Mouse (Mus musculus): ENCODE results near the gene Pold2. TPM values are rescaled to one million over a fixed set of nuclear protein-coding genes. Genes with fewer than 3 reads are reported as not detected.
A peak's percentile ranks its signal among the peaks of the same experiment; 100 is the strongest.

Pold2 gene
- polyA plus RNA-seq (2015; fragmentation: Nextera tagmentation; extraction: Ambion mirVana) = 54.3 and 57.0 TPM in 2 replicates

GRCm38 (mm10) chr11:5877921-5878526 lies at the start of gene Pold2:
TSS of gene Pold2 (minus strand) at chr11:5878292.
- under 1% methylated on average over 52 of the region's 52 CpGs for WGBS
- peak within 1 kb of the TSS; percentile 64 for H3K4me3 ChIP-seq
- H3K9ac ChIP-seq = peak within 1 kb of the TSS; percentile 74
- H3K4me2 ChIP-seq = peak within 1 kb of the TSS; percentile 68
- peaks cover 28% of the 10 kb centered on the region for H3K4me1 ChIP-seq (replicated peaks)
- H3K27ac ChIP-seq = peak within 1 kb of the TSS; percentile 87
- ATAC-seq (ENCODE audit: low FRiP score) = peak; percentile 99
- H3K27me3 ChIP-seq = no peaks in the 10 kb centered on the region
- H3K9me3 ChIP-seq = no peaks in the 10 kb centered on the region
- peaks cover 31% of the 10 kb centered on the region for H3K36me3 ChIP-seq

GRCm38 (mm10) chr11:5926696-5927220 lies 48.7 kb upstream of the Pold2 start:
- Histone ChIP-seq H3K4me2 (no peak overlapping the region), H3K9me3 (no peaks in the 10 kb centered on the region), H3K4me1 (replicated peaks) (no peaks in the 10 kb centered on the region), H3K27ac (no peak overlapping the region), H3K36me3 (no peaks in the 10 kb centered on the region), H3K4me3 (no peak overlapping the region), H3K27me3 (no peaks in the 10 kb centered on the region), H3K9ac (no peak overlapping the region)
- 80% methylated on average over 3 of the region's 3 CpGs for WGBS
- no peak for ATAC-seq (ENCODE audit: low FRiP score)

GRCm38 (mm10) chr11:5924699-5925098 lies 46.6 kb upstream of the Pold2 start:
- Histone ChIP-seq H3K4me1 (replicated peaks) (no peaks in the 10 kb centered on the region), H3K9ac (no peak overlapping the region), H3K36me3 (no peaks in the 10 kb centered on the region), H3K27ac (no peak overlapping the region), H3K9me3 (no peaks in the 10 kb centered on the region), H3K4me2 (no peak overlapping the region), H3K4me3 (no peak overlapping the region), H3K27me3 (no peaks in the 10 kb centered on the region)
- no peak for ATAC-seq (ENCODE audit: low FRiP score)
- WGBS = 61% methylated on average over 8 of the region's 8 CpGs

DNA sequence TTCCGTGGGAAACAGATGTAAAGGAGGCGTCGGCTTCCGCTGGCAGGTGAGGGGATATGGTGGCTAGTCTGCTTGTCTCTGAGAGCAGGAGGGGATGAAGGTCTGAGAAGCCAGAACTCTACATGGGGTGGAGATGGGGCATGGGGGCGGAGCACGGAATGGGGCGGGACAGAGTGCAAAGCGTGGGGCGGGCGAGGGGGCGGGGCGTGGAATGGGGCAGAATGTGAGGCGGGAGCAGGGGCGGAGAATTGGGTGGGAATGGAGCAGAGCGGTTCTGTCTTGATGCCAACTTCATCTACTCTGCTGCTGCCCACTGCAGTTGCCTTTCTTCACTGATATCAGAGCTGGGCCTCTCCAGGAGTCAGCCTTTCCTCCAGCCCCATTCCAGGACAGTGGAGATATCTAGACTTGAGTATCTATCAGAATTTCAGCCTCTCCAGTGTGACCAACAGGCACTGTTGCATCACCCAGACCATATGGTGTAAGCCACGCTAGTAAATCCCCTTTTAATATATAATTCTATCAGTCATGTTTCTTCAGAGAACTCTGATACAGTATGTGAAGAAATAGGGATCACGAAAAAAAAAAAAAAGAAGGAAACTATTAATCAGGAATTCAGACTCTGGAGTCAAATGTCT lies 42.4 kb upstream of the Pold2 start:
- 41% methylated on average over 17 of the region's 17 CpGs for WGBS
- Histone ChIP-seq H3K9me3 (no peaks in the 10 kb centered on the region), H3K4me2 (no peak overlapping the region), H3K27me3 (no peaks in the 10 kb centered on the region), H3K4me3 (no peak overlapping the region), H3K4me1 (replicated peaks) (no peaks in the 10 kb centered on the region), H3K9ac (no peak overlapping the region), H3K27ac (no peak overlapping the region), H3K36me3 (no peaks in the 10 kb centered on the region)
- ATAC-seq (ENCODE audit: low FRiP score) = no peak

- 96% methylated on average over 4 of the region's 4 CpGs for WGBS
- no peak for ATAC-seq (ENCODE audit: low FRiP score)
- Histone ChIP-seq H3K36me3 (no peaks in the 10 kb centered on the region), H3K9me3 (no peaks in the 10 kb centered on the region), H3K4me2 (no peak overlapping the region), H3K4me1 (replicated peaks) (no peaks in the 10 kb centered on the region), H3K27me3 (no peaks in the 10 kb centered on the region), H3K4me3 (no peak overlapping the region), H3K27ac (no peak overlapping the region), H3K9ac (no peak overlapping the region)
Observed at GRCm38 (mm10) chr11:5919606-5920005, 41.5 kb upstream of the Pold2 start.

- H3K9ac ChIP-seq = no peak overlapping the region
- H3K9me3 ChIP-seq = no peaks in the 10 kb centered on the region
- no peaks in the 10 kb centered on the region for H3K27me3 ChIP-seq
- H3K4me2 ChIP-seq = no peak overlapping the region
- 86% methylated on average over 2 of the region's 2 CpGs for WGBS
- peaks cover 6% of the 10 kb centered on the region; the same call in 1 of the 2 replicates for H3K4me1 ChIP-seq (replicated peaks)
- H3K4me3 ChIP-seq = no peak overlapping the region
- no peak for ATAC-seq (ENCODE audit: low FRiP score)
- H3K36me3 ChIP-seq = no peaks in the 10 kb centered on the region
- no peak overlapping the region for H3K27ac ChIP-seq
Observed at GRCm38 (mm10) chr11:5918111-5918510, 40.0 kb upstream of the Pold2 start.

GRCm38 (mm10) chr11:5916178-5916548 lies 38.1 kb upstream of the Pold2 start:
- no peak overlapping the region for H3K4me3 ChIP-seq
- H3K4me2 ChIP-seq = no peak overlapping the region
- H3K27ac ChIP-seq = no peak overlapping the region
- ATAC-seq (ENCODE audit: low FRiP score) = no peak
- peaks cover 6% of the 10 kb centered on the region; the same call in 1 of the 2 replicates for H3K4me1 ChIP-seq (replicated peaks)
- no peaks in the 10 kb centered on the region for H3K9me3 ChIP-seq
- no peak overlapping the region for H3K9ac ChIP-seq
- H3K27me3 ChIP-seq = no peaks in the 10 kb centered on the region
- 81% methylated on average over 8 of the region's 8 CpGs for WGBS
- no peaks in the 10 kb centered on the region for H3K36me3 ChIP-seq

DNA sequence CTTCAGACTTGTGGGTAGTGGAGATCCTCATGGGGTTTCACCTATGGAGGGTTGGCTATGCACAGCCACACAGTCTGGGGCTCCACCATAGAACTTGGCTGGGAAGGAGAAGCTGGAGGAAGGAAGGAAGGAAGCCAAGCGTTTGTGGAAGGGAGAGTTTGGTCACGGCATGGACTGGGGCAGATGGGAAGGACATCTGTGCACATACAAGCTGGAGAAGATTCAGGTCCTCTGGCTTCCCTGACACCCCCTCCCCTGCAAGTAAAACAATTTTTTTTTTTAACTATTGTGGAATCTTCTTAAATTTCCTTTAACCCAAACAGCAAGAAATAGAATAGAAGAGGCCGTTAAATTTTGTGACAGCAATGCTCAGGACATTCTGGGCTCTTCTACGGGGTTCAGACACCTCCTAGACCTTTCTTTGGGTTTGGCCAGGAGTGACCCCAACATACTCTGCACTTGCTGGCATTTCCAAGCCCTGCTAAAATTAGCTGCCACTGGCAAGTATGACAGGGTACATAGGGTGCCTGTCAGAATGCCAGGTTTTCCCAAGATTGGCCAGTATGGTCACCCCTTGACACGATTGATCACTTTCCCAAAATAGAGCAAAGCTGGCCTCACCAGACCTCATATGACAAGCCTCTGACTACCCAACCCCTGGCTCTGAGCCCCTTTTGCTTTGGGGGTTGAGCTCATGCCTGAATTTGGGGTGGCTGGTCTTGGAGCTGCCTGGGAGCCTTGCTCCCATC lies 37.5 kb upstream of the Pold2 start:
- H3K4me1 ChIP-seq (replicated peaks) = peaks cover 6% of the 10 kb centered on the region; the same call in 1 of the 2 replicates
- H3K27ac ChIP-seq = no peak overlapping the region
- WGBS = 89% methylated on average over 5 of the region's 5 CpGs
- no peaks in the 10 kb centered on the region for H3K27me3 ChIP-seq
- H3K36me3 ChIP-seq = no peaks in the 10 kb centered on the region
- H3K9me3 ChIP-seq = no peaks in the 10 kb centered on the region
- H3K9ac ChIP-seq = no peak overlapping the region
- no peak overlapping the region for H3K4me3 ChIP-seq
- H3K4me2 ChIP-seq = no peak overlapping the region
- no peak for ATAC-seq (ENCODE audit: low FRiP score)

GRCm38 (mm10) chr11:5914940-5915339 lies 36.8 kb upstream of the Pold2 start:
- WGBS = 59% methylated on average over 5 of the region's 5 CpGs
- peaks cover 6% of the 10 kb centered on the region; the same call in 1 of the 2 replicates for H3K4me1 ChIP-seq (replicated peaks)
- H3K4me2 ChIP-seq = no peak overlapping the region
- ATAC-seq (ENCODE audit: low FRiP score) = no peak
- no peaks in the 10 kb centered on the region for H3K27me3 ChIP-seq
- H3K36me3 ChIP-seq = no peaks in the 10 kb centered on the region
- H3K27ac ChIP-seq = no peak overlapping the region
- no peaks in the 10 kb centered on the region for H3K9me3 ChIP-seq
- no peak overlapping the region for H3K9ac ChIP-seq
- no peak overlapping the region for H3K4me3 ChIP-seq

- Histone ChIP-seq H3K4me3 (no peak overlapping the region), H3K27ac (no peak overlapping the region), H3K9ac (no peak overlapping the region), H3K27me3 (no peaks in the 10 kb centered on the region; the same call in 1 of the 2 replicates), H3K4me2 (no peak overlapping the region), H3K36me3 (no peaks in the 10 kb centered on the region), H3K4me1 (replicated peaks) (peaks cover 6% of the 10 kb centered on the region; the same call in 1 of the 2 replicates), H3K9me3 (no peaks in the 10 kb centered on the region)
- no peak for ATAC-seq (ENCODE audit: low FRiP score)
- 76% methylated on average over 4 of the region's 4 CpGs for WGBS
Observed at GRCm38 (mm10) chr11:5913936-5914335, 35.8 kb upstream of the Pold2 start.

GRCm38 (mm10) chr11:5913256-5913655 lies 35.2 kb upstream of the Pold2 start:
- 66% methylated on average over 8 of the region's 8 CpGs for WGBS
- Histone ChIP-seq H3K4me1 (replicated peaks) (peaks cover 6% of the 10 kb centered on the region; the same call in 1 of the 2 replicates), H3K27me3 (no peaks in the 10 kb centered on the region; the same call in 1 of the 2 replicates), H3K36me3 (no peaks in the 10 kb centered on the region), H3K4me2 (no peak overlapping the region), H3K4me3 (no peak overlapping the region), H3K9ac (no peak overlapping the region), H3K27ac (no peak overlapping the region), H3K9me3 (no peaks in the 10 kb centered on the region)
- no peak for ATAC-seq (ENCODE audit: low FRiP score)

- Histone ChIP-seq H3K27ac (no peak overlapping the region), H3K27me3 (no peaks in the 10 kb centered on the region; the same call in 1 of the 2 replicates), H3K4me1 (replicated peaks) (peaks cover 6% of the 10 kb centered on the region; the same call in 1 of the 2 replicates), H3K9ac (no peak overlapping the region), H3K4me2 (no peak overlapping the region), H3K9me3 (no peaks in the 10 kb centered on the region), H3K4me3 (no peak overlapping the region), H3K36me3 (no peaks in the 10 kb centered on the region)
- no peak for ATAC-seq (ENCODE audit: low FRiP score)
- 32% methylated on average over 5 of the region's 5 CpGs for WGBS
Observed at GRCm38 (mm10) chr11:5912635-5913034, 34.5 kb upstream of the Pold2 start.

All from hindbrain, embryonic 13.5 days (tissue).